Mouse (Mus musculus): ENCODE results near the gene Slc44a2. TPM values are rescaled to one million over a fixed set of nuclear protein-coding genes. Genes with fewer than 3 reads are reported as not detected.
A peak's percentile ranks its signal among the peaks of the same experiment; 100 is the strongest.

Slc44a2 gene
- polyA plus RNA-seq, 1 experiment = 173 TPM

GRCm38 (mm10) chr9:21337652-21338051 lies 17.2 kb downstream of the Slc44a2 start:
- peak overlapping the region; percentile 93 for H3K4me2 ChIP-seq (ENCODE audit: low read depth)
- peak overlapping the region; percentile 59 for H3ac ChIP-seq (ENCODE audit: control insufficient read depth, insufficient read length)
- peak overlapping the region; percentile 70 for H3K4me3 ChIP-seq
- H3K36me3 ChIP-seq (ENCODE audit: control insufficient read depth, insufficient read depth) = peaks cover 22% of the 10 kb centered on the region
- H3K79me2 ChIP-seq (ENCODE audit: control insufficient read depth, insufficient read depth) = peaks cover 41% of the 10 kb centered on the region
- TF ChIP-seq TCF12 (IDR thresholded peaks at IDR 0.05; ENCODE audit: insufficient read depth, poor library complexity, severe bottlenecking) = peak; percentile 72
- TF ChIP-seq MYOD1 (IDR thresholded peaks at IDR 0.05; ENCODE audit: control insufficient read depth in 1 of 3, insufficient read length in 2 of 3, low read depth in 2 of 3) = peak; percentile 67 to 100 (median 96)
- peak; percentile 3 for TF ChIP-seq REST (IDR thresholded peaks at IDR 0.05; ENCODE audit: insufficient read depth, insufficient read length)
- peak; percentile 99 for TF ChIP-seq POLR2AphosphoS2 (IDR thresholded peaks at IDR 0.05; ENCODE audit: insufficient read length, low read depth)
- TF ChIP-seq USF1 (IDR thresholded peaks at IDR 0.05; ENCODE audit: low read depth) = no peak
- peak; percentile 78 to 95 (median 93) for TF ChIP-seq MYOG (IDR thresholded peaks at IDR 0.05; ENCODE audit: control insufficient read depth in 1 of 3, insufficient read depth in 1 of 3, insufficient read length in 2 of 3, low read depth in 2 of 3)
- peak; percentile 88 for TF ChIP-seq TCF3 (IDR thresholded peaks at IDR 0.05; ENCODE audit: insufficient read length, low read depth)
- TF ChIP-seq POLR2A (IDR thresholded peaks at IDR 0.05; ENCODE audit: insufficient read length, low read depth) = peak; percentile 98
- no peak for TF ChIP-seq E2F4 (IDR thresholded peaks at IDR 0.05; ENCODE audit: insufficient read depth)
- no peaks in the 10 kb centered on the region for H3K27me3 ChIP-seq (ENCODE audit: control insufficient read depth, insufficient read depth, insufficient read length)

GRCm38 (mm10) chr9:21340411-21340810 lies 19.9 kb downstream of the Slc44a2 start:
- H3K36me3 ChIP-seq (ENCODE audit: control insufficient read depth, insufficient read depth) = peaks cover 33% of the 10 kb centered on the region
- H3K27me3 ChIP-seq (ENCODE audit: control insufficient read depth, insufficient read depth, insufficient read length) = no peaks in the 10 kb centered on the region
- no peak overlapping the region for H3K4me3 ChIP-seq
- H3K79me2 ChIP-seq (ENCODE audit: control insufficient read depth, insufficient read depth) = peaks cover 41% of the 10 kb centered on the region
- no peak for TF ChIP-seq MAX (IDR thresholded peaks at IDR 0.05; ENCODE audit: low read depth)
- no peak for TF ChIP-seq POLR2A (IDR thresholded peaks at IDR 0.05; ENCODE audit: insufficient read length, low read depth)
- no peak for TF ChIP-seq CEBPB (IDR thresholded peaks at IDR 0.05; ENCODE audit: insufficient read depth, poor library complexity, severe bottlenecking)
- TF ChIP-seq POLR2AphosphoS2 (IDR thresholded peaks at IDR 0.05; ENCODE audit: insufficient read length, low read depth) = no peak
- no peak for TF ChIP-seq TCF12 (IDR thresholded peaks at IDR 0.05; ENCODE audit: insufficient read depth, poor library complexity, severe bottlenecking)
- TF ChIP-seq REST (IDR thresholded peaks at IDR 0.05; ENCODE audit: insufficient read depth, insufficient read length) = no peak
- TF ChIP-seq MYOD1 (IDR thresholded peaks at IDR 0.05; ENCODE audit: control insufficient read depth in 1 of 3, insufficient read length in 2 of 3, low read depth in 2 of 3) = no peak
- no peak for TF ChIP-seq USF1 (IDR thresholded peaks at IDR 0.05; ENCODE audit: low read depth)
- no peak for TF ChIP-seq SRF (IDR thresholded peaks at IDR 0.05; ENCODE audit: control insufficient read depth, insufficient read length, low read depth)
- no peak for TF ChIP-seq E2F4 (IDR thresholded peaks at IDR 0.05; ENCODE audit: insufficient read depth)
- no peak for TF ChIP-seq MYOG (IDR thresholded peaks at IDR 0.05; ENCODE audit: control insufficient read depth in 1 of 3, insufficient read depth in 1 of 3, insufficient read length in 2 of 3, low read depth in 2 of 3)
- no peak for TF ChIP-seq TCF3 (IDR thresholded peaks at IDR 0.05; ENCODE audit: insufficient read length, low read depth)
- H3ac ChIP-seq (ENCODE audit: control insufficient read depth, insufficient read length) = no peak overlapping the region
- H3K4me2 ChIP-seq (ENCODE audit: low read depth) = peak overlapping the region; percentile 93

- Histone ChIP-seq H3K4me2 (ENCODE audit: low read depth) (no peak overlapping the region), H3ac (ENCODE audit: control insufficient read depth, insufficient read length) (no peak overlapping the region), H3K27me3 (ENCODE audit: control insufficient read depth, insufficient read depth, insufficient read length) (no peaks in the 10 kb centered on the region), H3K79me2 (ENCODE audit: control insufficient read depth, insufficient read depth) (peaks cover 1% of the 10 kb centered on the region), H3K36me3 (ENCODE audit: control insufficient read depth, insufficient read depth) (peaks cover 43% of the 10 kb centered on the region), H3K4me3 (no peak overlapping the region)
- TF ChIP-seq TCF3 (IDR thresholded peaks at IDR 0.05; ENCODE audit: insufficient read length, low read depth) = no peak
Measured at GRCm38 (mm10) chr9:21346627-21347365, 26.3 kb downstream of the Slc44a2 start.

GRCm38 (mm10) chr9:21348152-21348551 lies 27.7 kb downstream of the Slc44a2 start:
- H3ac ChIP-seq (ENCODE audit: control insufficient read depth, insufficient read length) = no peak overlapping the region
- TF ChIP-seq MAX (IDR thresholded peaks at IDR 0.05; ENCODE audit: low read depth) (no peak), TCF12 (IDR thresholded peaks at IDR 0.05; ENCODE audit: insufficient read depth, poor library complexity, severe bottlenecking) (no peak), CEBPB (IDR thresholded peaks at IDR 0.05; ENCODE audit: insufficient read depth, poor library complexity, severe bottlenecking) (no peak), SRF (IDR thresholded peaks at IDR 0.05; ENCODE audit: control insufficient read depth, insufficient read length, low read depth) (no peak), MYOG (IDR thresholded peaks at IDR 0.05; ENCODE audit: control insufficient read depth in 1 of 3, insufficient read depth in 1 of 3, insufficient read length in 2 of 3, low read depth in 2 of 3) (no peak), MYOD1 (IDR thresholded peaks at IDR 0.05; ENCODE audit: control insufficient read depth in 1 of 3, insufficient read length in 2 of 3, low read depth in 2 of 3) (no peak), REST (IDR thresholded peaks at IDR 0.05; ENCODE audit: insufficient read depth, insufficient read length) (no peak), POLR2A (IDR thresholded peaks at IDR 0.05; ENCODE audit: insufficient read length, low read depth) (no peak), E2F4 (IDR thresholded peaks at IDR 0.05; ENCODE audit: insufficient read depth) (no peak), TCF3 (IDR thresholded peaks at IDR 0.05; ENCODE audit: insufficient read length, low read depth) (no peak), USF1 (IDR thresholded peaks at IDR 0.05; ENCODE audit: low read depth) (no peak), POLR2AphosphoS2 (IDR thresholded peaks at IDR 0.05; ENCODE audit: insufficient read length, low read depth) (no peak)
- H3K79me2 ChIP-seq (ENCODE audit: control insufficient read depth, insufficient read depth) = no peaks in the 10 kb centered on the region
- no peaks in the 10 kb centered on the region for H3K27me3 ChIP-seq (ENCODE audit: control insufficient read depth, insufficient read depth, insufficient read length)
- H3K4me3 ChIP-seq = no peak overlapping the region
- H3K4me2 ChIP-seq (ENCODE audit: low read depth) = no peak overlapping the region
- H3K36me3 ChIP-seq (ENCODE audit: control insufficient read depth, insufficient read depth) = peaks cover 45% of the 10 kb centered on the region

GRCm38 (mm10) chr9:21351178-21351577 lies 30.7 kb downstream of the Slc44a2 start:
- Histone ChIP-seq H3K4me2 (ENCODE audit: low read depth) (no peak overlapping the region), H3K27me3 (ENCODE audit: control insufficient read depth, insufficient read depth, insufficient read length) (no peaks in the 10 kb centered on the region), H3K4me3 (no peak overlapping the region), H3ac (ENCODE audit: control insufficient read depth, insufficient read length) (no peak overlapping the region), H3K36me3 (ENCODE audit: control insufficient read depth, insufficient read depth) (peaks cover 33% of the 10 kb centered on the region), H3K79me2 (ENCODE audit: control insufficient read depth, insufficient read depth) (no peaks in the 10 kb centered on the region)
- TF ChIP-seq MYOG (IDR thresholded peaks at IDR 0.05; ENCODE audit: control insufficient read depth in 1 of 3, insufficient read depth in 1 of 3, insufficient read length in 2 of 3, low read depth in 2 of 3) = no peak
- TF ChIP-seq TCF3 (IDR thresholded peaks at IDR 0.05; ENCODE audit: insufficient read length, low read depth) = no peak
- TF ChIP-seq POLR2A (IDR thresholded peaks at IDR 0.05; ENCODE audit: insufficient read length, low read depth) = no peak
- TF ChIP-seq POLR2AphosphoS2 (IDR thresholded peaks at IDR 0.05; ENCODE audit: insufficient read length, low read depth) = no peak
- no peak for TF ChIP-seq CEBPB (IDR thresholded peaks at IDR 0.05; ENCODE audit: insufficient read depth, poor library complexity, severe bottlenecking)
- no peak for TF ChIP-seq USF1 (IDR thresholded peaks at IDR 0.05; ENCODE audit: low read depth)
- TF ChIP-seq E2F4 (IDR thresholded peaks at IDR 0.05; ENCODE audit: insufficient read depth) = no peak

All from myocyte (in vitro differentiated cells).